Mouse (Mus musculus) lung, postnatal 0 days (tissue): ENCODE data around the gene Gstm3. TPM values are rescaled to one million over a fixed set of nuclear protein-coding genes. Genes with fewer than 3 reads are reported as not detected.

Experiments used
- ATAC-seq: fragments of 200-750 bp; cut with Nextera tagmentation; 2 replicates; pipeline ENCODE4 v1.8.0; 2017; ENCODE audit warnings: moderate library complexity
- DNase-seq: peaks from one replicate; pipeline ENCODE4 v3.0.0-alpha.2; 2016; ENCODE audit warnings: low spot score
- H3K27ac ChIP-seq: fragments of 300-500 bp; sonication (generic); 2 replicates; pipeline ENCODE4 v1.5.1; 2014; ENCODE audit warnings: antibody characterized with exemption, mild to moderate bottlenecking, low read length, mixed read lengths
- H3K27me3 ChIP-seq: fragments of 300-500 bp; sonication (generic); replicated peaks from 2 replicates; pipeline ENCODE4 v1.6.1; 2014; ENCODE audit warnings: low read length, mixed read lengths; ENCODE audit not compliant: insufficient read depth
- H3K36me3 ChIP-seq: fragments of 300-500 bp; sonication (generic); 2 replicates; pipeline ENCODE4 v1.6.1; 2014; ENCODE audit warnings: low read length, mixed read lengths; ENCODE audit not compliant: insufficient read depth
- H3K4me1 ChIP-seq: fragments of 300-500 bp; sonication (generic); 2 replicates; pipeline ENCODE4 v1.6.1; 2014; ENCODE audit warnings: antibody characterized with exemption, low read depth, low read length, mixed read lengths; ENCODE audit not compliant: insufficient read depth
- H3K4me2 ChIP-seq: fragments of 300-500 bp; sonication (generic); replicated peaks from 2 replicates; pipeline ENCODE4 v1.6.1; 2014; ENCODE audit warnings: low read depth, mild to moderate bottlenecking, low read length, moderate library complexity, mixed read lengths
- H3K4me3 ChIP-seq: fragments of 300-500 bp; sonication (generic); 2 replicates; pipeline ENCODE4 v1.5.1; 2014; ENCODE audit warnings: low read depth, low read length
- H3K9ac ChIP-seq: fragments of 300-500 bp; sonication (generic); replicated peaks from 2 replicates; pipeline ENCODE4 v1.6.1; 2014; ENCODE audit warnings: low read depth, mild to moderate bottlenecking
- H3K9me3 ChIP-seq: fragments of 300-500 bp; sonication (generic); 2 replicates; pipeline ENCODE4 v1.6.1; 2016; ENCODE audit warnings: low read length, mixed read lengths
- CTCF ChIP-seq: IDR thresholded peaks from 2 replicates; pipeline ENCODE4 v1.5.1; 2016; ENCODE audit warnings: antibody characterized with exemption, mild to moderate bottlenecking
- EP300 ChIP-seq: IDR thresholded peaks from 2 replicates; pipeline ENCODE4 v1.6.1; 2016; ENCODE audit warnings: antibody characterized with exemption, mild to moderate bottlenecking, control low read depth
- WGBS: fragments of 180-500 bp; shearing (Covaris S2); extraction: QIAGEN DNeasy Blood & Tissue Kit; methylation state at CpG from one replicate; pipeline ENCODE4 v1.1.7; 2014; 5-methylcytosine and 5-hydroxymethylcytosine counted together
- polyA plus RNA-seq: library from polyadenylated mRNA; unstranded; fragments of >200 nt; fragmentation: Nextera tagmentation; extraction: Ambion mirVana; gene quantifications from 2 replicates; pipeline ENCODE4 v1.2.1, GENCODE M21; 2015

Gene Gstm3
- polyA plus RNA-seq, 1 experiment from 2014 or later = 0.27 TPM

GRCm38 (mm10) chr3:107945729-107946128 lies 23.4 kb downstream of the Gstm3 start:
- H3K9ac ChIP-seq = no peak overlapping the region
- H3K27me3 ChIP-seq = no peaks in the 10 kb centered on the region
- H3K36me3 ChIP-seq = no peaks in the 10 kb centered on the region
- peaks cover 3% of the 10 kb centered on the region; the same call in 1 of the 2 replicates for H3K4me1 ChIP-seq
- ATAC-seq (no peak), DNase-seq (no peak)
- no peak overlapping the region for H3K4me3 ChIP-seq
- no peaks in the 10 kb centered on the region for H3K9me3 ChIP-seq
- WGBS = 45% methylated on average over 4 of the region's 4 CpGs
- H3K4me2 ChIP-seq = no peak overlapping the region
- no peak for TF ChIP-seq EP300
- peak; percentile 40 for TF ChIP-seq CTCF
- no peak overlapping the region for H3K27ac ChIP-seq

- ATAC-seq = peak; percentile 69
- peak; percentile 75 for DNase-seq
- H3K27me3 ChIP-seq = no peaks in the 10 kb centered on the region
- peak within 1 kb of the TSS; percentile 47 for H3K4me2 ChIP-seq
- WGBS = 21% methylated on average over 20 of the region's 20 CpGs
- H3K9me3 ChIP-seq = no peaks in the 10 kb centered on the region
- H3K27ac ChIP-seq = no peak within 1 kb of the TSS
- H3K36me3 ChIP-seq = no peaks in the 10 kb centered on the region
- no peak within 1 kb of the TSS for H3K4me3 ChIP-seq
- no peak within 1 kb of the TSS for H3K9ac ChIP-seq
- TF ChIP-seq EP300 = no peak
- TF ChIP-seq CTCF = peak; percentile 72
- peaks cover 3% of the 10 kb centered on the region; the same call in 1 of the 2 replicates for H3K4me1 ChIP-seq
Measured at GRCm38 (mm10) chr3:107943239-107943990, 25.7 kb downstream of the Gstm3 start, which contains the start of gene Gstm6. Gene Gstm6 (minus strand): TSS chr3:107943749.

DNA sequence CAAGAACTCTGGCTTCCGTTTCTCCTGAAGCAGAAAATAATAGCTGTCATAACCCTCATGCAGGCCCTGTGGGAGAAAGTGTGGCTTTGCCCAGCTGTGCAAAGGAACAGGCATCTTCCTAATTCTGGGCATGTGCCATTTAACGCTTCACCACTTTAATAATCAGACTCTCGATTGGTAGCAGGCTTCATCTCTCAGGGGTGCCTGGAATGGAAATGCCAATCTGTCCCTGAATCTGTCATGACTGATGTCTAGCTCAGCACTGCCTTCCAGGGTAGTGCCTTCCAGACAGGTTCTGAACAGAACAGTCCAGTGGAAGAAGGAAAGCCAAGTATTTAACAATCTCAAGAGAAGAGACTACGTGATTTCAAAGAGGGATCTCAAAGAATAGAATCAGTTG lies 27.8 kb downstream of the Gstm3 start:
- Histone ChIP-seq H3K27me3 (no peaks in the 10 kb centered on the region), H3K36me3 (no peaks in the 10 kb centered on the region), H3K9ac (no peak overlapping the region), H3K27ac (no peak overlapping the region), H3K9me3 (no peaks in the 10 kb centered on the region), H3K4me1 (peaks cover 3% of the 10 kb centered on the region; the same call in 1 of the 2 replicates), H3K4me2 (no peak overlapping the region), H3K4me3 (no peak overlapping the region)
- ATAC-seq = no peak
- DNase-seq = no peak
- 82% methylated on average over 4 of the region's 4 CpGs for WGBS
- TF ChIP-seq EP300 (no peak), CTCF (no peak)

DNA sequence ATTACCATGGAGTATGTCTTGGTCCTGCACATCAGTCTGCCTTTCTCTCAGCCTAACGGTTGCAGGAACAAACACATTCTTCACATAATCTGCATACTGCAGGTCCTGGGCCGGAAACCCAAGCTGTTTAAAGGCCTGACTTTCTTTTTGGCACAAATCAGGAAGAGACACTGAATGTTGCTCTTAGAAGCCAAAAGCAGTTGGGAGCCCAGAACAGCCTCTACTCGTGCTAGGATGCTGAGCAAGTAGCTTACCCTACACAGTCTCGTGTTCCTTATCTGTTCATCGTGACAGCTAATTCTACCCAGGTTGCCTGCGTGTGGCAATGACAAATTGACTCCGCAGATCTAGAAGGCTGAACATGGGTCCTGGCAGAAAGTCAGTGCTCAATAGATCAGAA lies 28.6 kb downstream of the Gstm3 start:
- no peaks in the 10 kb centered on the region for H3K27me3 ChIP-seq
- no peak for DNase-seq
- WGBS = 60% methylated on average over 7 of the region's 7 CpGs
- H3K27ac ChIP-seq = no peak overlapping the region
- H3K4me2 ChIP-seq = no peak overlapping the region
- no peak for ATAC-seq
- H3K4me1 ChIP-seq = peaks cover 3% of the 10 kb centered on the region; the same call in 1 of the 2 replicates
- H3K9ac ChIP-seq = no peak overlapping the region
- no peak overlapping the region for H3K4me3 ChIP-seq
- H3K36me3 ChIP-seq = no peaks in the 10 kb centered on the region
- H3K9me3 ChIP-seq = no peaks in the 10 kb centered on the region
- TF ChIP-seq EP300 (no peak), CTCF (no peak)

GRCm38 (mm10) chr3:107939830-107940229 lies 29.3 kb downstream of the Gstm3 start:
- Histone ChIP-seq H3K4me3 (no peak overlapping the region), H3K36me3 (no peaks in the 10 kb centered on the region), H3K9me3 (no peaks in the 10 kb centered on the region), H3K27me3 (no peaks in the 10 kb centered on the region), H3K4me1 (peaks cover 3% of the 10 kb centered on the region; the same call in 1 of the 2 replicates), H3K4me2 (no peak overlapping the region), H3K27ac (no peak overlapping the region), H3K9ac (no peak overlapping the region)
- ATAC-seq (no peak), DNase-seq (no peak)
- TF ChIP-seq EP300 = no peak
- no peak for TF ChIP-seq CTCF
- 52% methylated on average over 4 of the region's 4 CpGs for WGBS

- Histone ChIP-seq H3K36me3 (no peaks in the 10 kb centered on the region), H3K9ac (no peak overlapping the region), H3K4me1 (peaks cover 3% of the 10 kb centered on the region; the same call in 1 of the 2 replicates), H3K27ac (no peak overlapping the region), H3K27me3 (no peaks in the 10 kb centered on the region), H3K4me2 (no peak overlapping the region), H3K4me3 (no peak overlapping the region), H3K9me3 (no peaks in the 10 kb centered on the region)
- DNase-seq (peak; percentile 73), ATAC-seq (peak; percentile 72)
- 28% methylated on average over 3 of the region's 3 CpGs for WGBS
- peak; percentile 91 for TF ChIP-seq CTCF
- no peak for TF ChIP-seq EP300
Measured at GRCm38 (mm10) chr3:107939403-107939802, 29.7 kb downstream of the Gstm3 start.
